Mouse (Mus musculus) spleen, postnatal 0 days (tissue): ENCODE data around the gene Lyg1. TPM values are rescaled to one million over a fixed set of nuclear protein-coding genes. Genes with fewer than 3 reads are reported as not detected.

ENCODE experiments used
- polyA plus RNA-seq: library from polyadenylated mRNA; unstranded; fragments of >200 nt; fragmentation: Nextera tagmentation; extraction: Ambion mirVana; gene quantifications from 2 replicates; pipeline ENCODE4 v1.2.1, GENCODE M21; 2015

The Lyg1 gene
- polyA plus RNA-seq: not detected in 2 replicates

DNA sequence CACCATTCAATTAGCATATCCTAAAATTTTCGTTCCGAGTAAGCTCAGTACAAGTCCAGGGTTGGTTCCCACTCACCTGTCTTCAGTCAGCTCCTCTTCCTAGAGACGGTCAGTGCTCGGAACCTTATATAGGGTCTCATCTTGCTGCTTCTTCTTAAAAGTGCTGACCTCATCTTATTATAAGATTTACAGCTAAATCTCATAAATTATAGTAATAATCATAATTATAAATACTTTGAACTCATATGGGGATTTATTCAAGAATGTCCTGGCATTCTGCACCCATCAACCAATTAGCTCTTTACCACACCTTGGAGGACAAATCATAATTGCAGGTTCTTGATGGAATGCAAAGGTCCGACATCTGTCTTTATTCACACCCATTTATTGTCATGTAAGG, at the start of gene Lyg1:
Gene Lyg1, minus strand, starts transcription at position 101 of the 400 bp plus-strand sequence.

GRCm38 (mm10) chr1:37997867-37998266, 40.3 kb upstream of the Lyg1 start, which contains the start of the genes Txndc9 and Eif5b:
Txndc9 (minus strand) TSS chr1:37997893.
Eif5b (plus strand) TSS chr1:37998010.

DNA sequence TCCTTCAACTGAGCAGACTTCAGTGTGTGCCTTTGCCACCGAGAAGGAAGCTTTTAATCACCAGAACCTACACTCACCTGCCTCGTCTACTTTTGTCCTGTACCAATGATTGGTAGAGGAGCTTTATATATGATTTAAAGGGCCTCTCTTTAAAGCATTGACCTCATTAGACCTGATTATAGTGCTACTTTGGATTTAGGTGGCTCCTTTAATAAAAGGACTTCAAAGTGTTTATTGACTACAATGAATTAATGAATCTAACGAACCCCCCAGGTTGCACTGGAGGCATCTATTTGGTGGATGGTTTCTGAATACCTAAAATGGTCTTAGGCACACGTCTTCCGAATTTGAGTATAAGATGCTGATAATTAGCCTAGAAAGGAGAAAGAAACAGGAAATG, 41.2 kb downstream of the Lyg1 start, which contains the start of gene Lyg2:
Gene Lyg2, minus strand, starts transcription at position 101 of the 400 bp plus-strand sequence.

Other genes with a start within 250 kb of the Lyg1 start
- gene 2010300C02Rik, start 237.7 kb downstream of the Lyg1 start, polyA plus RNA-seq: 1.2 and 1.4 TPM in 2 replicates
- 3.2 and 3.5 TPM in 2 replicates for gene Tsga10, start 91.3 kb downstream of the Lyg1 start, polyA plus RNA-seq
- 3.6 and 4.4 TPM in 2 replicates for gene Lipt1, start 86.0 kb downstream of the Lyg1 start, polyA plus RNA-seq
- gene Mitd1, start 67.3 kb downstream of the Lyg1 start, polyA plus RNA-seq: 27.4 and 28.6 TPM in 2 replicates
- 208 and 214 TPM in 2 replicates for gene Mrpl30, start 67.3 kb downstream of the Lyg1 start, polyA plus RNA-seq
- gene Lyg2, start 41.3 kb downstream of the Lyg1 start, polyA plus RNA-seq: not detected in 2 replicates
- 78.2 and 82.0 TPM in 2 replicates for gene Txndc9, start 40.1 kb upstream of the Lyg1 start, polyA plus RNA-seq
- 25.9 and 26.9 TPM in 2 replicates for gene Eif5b, start 40.3 kb upstream of the Lyg1 start, polyA plus RNA-seq
- gene Rev1, start 172.0 kb upstream of the Lyg1 start, polyA plus RNA-seq: 17.6 and 19.9 TPM in 2 replicates